Mouse (Mus musculus) G1E (cell line): ENCODE data around the gene A630095N17Rik.

ENCODE experiments used
- CTCF ChIP-seq: IDR thresholded peaks from 2 replicates; pipeline ENCODE4 v1.5.1; 2012; ENCODE audit warnings: low read depth, low read length, inconsistent platforms, mixed read lengths
- GATA1 ChIP-seq: IDR thresholded peaks from 2 replicates; pipeline ENCODE4 v1.6.1; 2012; ENCODE audit warnings: borderline replicate concordance, low read length, inconsistent platforms, mixed read lengths
- GATA2 ChIP-seq: IDR thresholded peaks from 2 replicates; pipeline ENCODE4 v1.6.1; 2012; ENCODE audit warnings: low read depth, low read length, inconsistent platforms, borderline replicate concordance
- POLR2AphosphoS5 ChIP-seq: IDR thresholded peaks from 2 replicates; pipeline ENCODE4 v1.6.1; 2012; ENCODE audit warnings: low read depth, low read length, inconsistent platforms; ENCODE audit not compliant: insufficient replicate concordance
- TAL1 ChIP-seq: conservative IDR thresholded peaks from 2 replicates; pipeline ENCODE4 v1.6.1; 2012; ENCODE audit warnings: low read depth, low read length, inconsistent platforms, mixed read lengths

- TF ChIP-seq POLR2AphosphoS5 = no peak
- TF ChIP-seq CTCF = no peak
- TF ChIP-seq GATA1 = no peak
- no peak for TF ChIP-seq GATA2
- TF ChIP-seq TAL1 = no peak
Measured at GRCm38 (mm10) chr1:75262969-75263951, 31.4 kb upstream of the A630095N17Rik start.
